In genomic region chr5:114951279-114951880, GRCm38 (mm10) we compare ENCODE assay signal across 20 mouse cellular contexts. TPM values are rescaled to one million over a fixed set of nuclear protein-coding genes. Genes with fewer than 3 reads are reported as not detected.
DNase-seq lines count a peak whose midpoint lies in the region; ATAC-seq and TF ChIP-seq lines count a peak whose summit lies in the region.
"Had no signal": no experiment of that assay in that cellular context is flagged by ENCODE, and none has a peak within 500 bp of the region (broad histone marks: within the 10 kb centered on the region; RNA-seq: fewer than 3 reads in every experiment).

No protein-coding gene starts in this region.

- H3K79me2 ChIP-seq in liver, adult 2 months (ENCODE audit: control insufficient read depth, insufficient read depth, low read length) = no peaks in the 10 kb centered on the region

- no peak for TF ChIP-seq CTCF in liver, adult 2 months (IDR thresholded peaks at IDR 0.05; ENCODE audit: low read depth, low read length)

- TF ChIP-seq POLR2A in liver, adult 2 months (IDR thresholded peaks at IDR 0.05; ENCODE audit: extremely low read depth, insufficient read depth, low read length) = no peak

- H3K27ac ChIP-seq in heart, embryonic 16.5 days (ENCODE audit: low read length) = no peak overlapping the region
- peak overlapping the region; percentile 8 for H3K27ac ChIP-seq in liver, adult 2 months (replicated peaks; ENCODE audit: insufficient read depth, low read depth, low read length)
- no peak overlapping the region for H3K27ac ChIP-seq in intestine, embryonic 16.5 days (ENCODE audit: low read length)
- H3K27ac ChIP-seq in liver, embryonic 16.5 days (ENCODE audit: low read length) = no peak overlapping the region
- H3K27ac ChIP-seq: embryonic facial prominence, embryonic 15.5 days; heart, embryonic 10.5 days; limb, embryonic 15.5 days had no signal

- 77% methylated on average over 21 of the region's 21 CpGs for WGBS in heart, embryonic 16.5 days
- 27% methylated on average over 21 of the region's 21 CpGs for WGBS in liver, adult 2 months
- WGBS in intestine, embryonic 16.5 days = 81% methylated on average over 21 of the region's 21 CpGs
- 71% methylated on average over 21 of the region's 21 CpGs for WGBS in liver, embryonic 16.5 days (ENCODE audit: insufficient replicate concordance)

- H3K9ac ChIP-seq in heart, embryonic 16.5 days (ENCODE audit: low read length) = no peak overlapping the region
- no peak overlapping the region for H3K9ac ChIP-seq in liver, adult 2 months (ENCODE audit: low read depth, low read length)
- H3K9ac ChIP-seq in intestine, embryonic 16.5 days (ENCODE audit: low read depth, low read length) = no peak overlapping the region
- no peak overlapping the region for H3K9ac ChIP-seq in liver, embryonic 16.5 days (ENCODE audit: low read depth, low read length)
- H3K9ac ChIP-seq: embryonic facial prominence, embryonic 15.5 days; limb, embryonic 15.5 days had no signal

- H3K9me3 ChIP-seq in heart, embryonic 16.5 days (replicated peaks; ENCODE audit: control insufficient read depth, low read length) = no peaks in the 10 kb centered on the region
- no peaks in the 10 kb centered on the region for H3K9me3 ChIP-seq in intestine, embryonic 16.5 days (ENCODE audit: control insufficient read depth, low read length)
- H3K9me3 ChIP-seq in liver, embryonic 16.5 days (replicated peaks; ENCODE audit: control insufficient read depth, low read length) = no peaks in the 10 kb centered on the region
- H3K9me3 ChIP-seq: embryonic facial prominence, embryonic 15.5 days; heart, embryonic 10.5 days; limb, embryonic 15.5 days had no signal

- no peak for DNase-seq in heart, adult 18-20 months
- peak; percentile 93 for DNase-seq in liver, adult 2 months (ENCODE audit: extremely low read depth, low read depth, low spot score)
- DNase-seq in liver = no peak
- DNase-seq in adrenal gland, postnatal 14 days = no peak
- DNase-seq: adrenal gland, postnatal 10 days; B cell, adult 2 months; cerebellum, adult 8-10 months; gastrocnemius, postnatal 36 days; lung, postnatal 14 days; spleen, adult 18-20 months; thymus, adult 18-20 months had no signal

- no peak overlapping the region for H3K4me3 ChIP-seq in heart, embryonic 16.5 days (ENCODE audit: low read length)
- H3K4me3 ChIP-seq in liver, adult 2 months (ENCODE audit: insufficient read depth, low read depth, low read length) = no peak overlapping the region
- H3K4me3 ChIP-seq in intestine, embryonic 16.5 days (ENCODE audit: low read length) = no peak overlapping the region
- H3K4me3 ChIP-seq in liver, embryonic 16.5 days (ENCODE audit: low read depth, low read length) = no peak overlapping the region
- H3K4me3 ChIP-seq: embryonic facial prominence, embryonic 15.5 days; heart, embryonic 10.5 days; limb, embryonic 15.5 days had no signal

- no peaks in the 10 kb centered on the region; the same call in 1 of the 2 replicates for H3K27me3 ChIP-seq in heart, embryonic 16.5 days (ENCODE audit: control insufficient read depth, insufficient read depth, low read length)
- H3K27me3 ChIP-seq in liver, adult 2 months (ENCODE audit: control insufficient read depth, insufficient read depth, low read length) = no peaks in the 10 kb centered on the region
- no peaks in the 10 kb centered on the region for H3K27me3 ChIP-seq in intestine, embryonic 16.5 days (replicated peaks; ENCODE audit: control insufficient read depth, insufficient read depth, low read length)
- H3K27me3 ChIP-seq in liver, embryonic 16.5 days (ENCODE audit: control insufficient read depth, insufficient read depth, low read depth, low read length) = no peaks in the 10 kb centered on the region
- H3K27me3 ChIP-seq: embryonic facial prominence, embryonic 15.5 days; limb, embryonic 15.5 days had no signal

- 0 out of 2 replicates have a peak, but pooled peaks have one; percentile 12 for ATAC-seq in heart, embryonic 16.5 days (replicated peaks; ENCODE audit: extremely low read depth, insufficient read depth, low FRiP score)
- ATAC-seq in intestine, embryonic 16.5 days = peak; percentile 31
- ATAC-seq in liver, embryonic 16.5 days (ENCODE audit: low read depth) = peak; percentile 66

- no peak overlapping the region for H3K4me2 ChIP-seq in heart, embryonic 16.5 days (ENCODE audit: low read depth, low read length)
- no peak overlapping the region for H3K4me2 ChIP-seq in intestine, embryonic 16.5 days (ENCODE audit: low read depth, low read length)
- no peak overlapping the region for H3K4me2 ChIP-seq in liver, embryonic 16.5 days (ENCODE audit: low read depth, low read length)
- H3K4me2 ChIP-seq: embryonic facial prominence, embryonic 15.5 days; limb, embryonic 15.5 days had no signal

- H3K4me1 ChIP-seq in heart, embryonic 16.5 days (ENCODE audit: control insufficient read depth, insufficient read depth, low read length) = peaks cover 9% of the 10 kb centered on the region
- peaks cover 14% of the 10 kb centered on the region for H3K4me1 ChIP-seq in liver, adult 2 months (ENCODE audit: control insufficient read depth, insufficient read depth, low read length)
- peaks cover 9% of the 10 kb centered on the region for H3K4me1 ChIP-seq in intestine, embryonic 16.5 days (ENCODE audit: control insufficient read depth, insufficient read depth, low read length)
- peaks cover 3% of the 10 kb centered on the region; the same call in 1 of the 2 replicates for H3K4me1 ChIP-seq in liver, embryonic 16.5 days (ENCODE audit: control insufficient read depth, low read depth, low read length)

- peaks cover 17% of the 10 kb centered on the region for H3K36me3 ChIP-seq in heart, embryonic 16.5 days (ENCODE audit: control insufficient read depth, insufficient read depth)
- H3K36me3 ChIP-seq in liver, adult 2 months (ENCODE audit: control insufficient read depth, insufficient read depth, low read length) = peaks cover 13% of the 10 kb centered on the region; the same call in 1 of the 2 replicates
- H3K36me3 ChIP-seq in intestine, embryonic 16.5 days (ENCODE audit: control insufficient read depth, insufficient read depth, low read length) = peaks cover 2% of the 10 kb centered on the region
- no peaks in the 10 kb centered on the region for H3K36me3 ChIP-seq in liver, embryonic 16.5 days (ENCODE audit: control insufficient read depth, insufficient read depth)

RNA-seq across cellular contexts. Expression of gene 2210016L21Rik, which starts 9.4 kb away (rescaled TPM):
- polyA plus RNA-seq in heart, embryonic 16.5 days (2015; fragmentation: Nextera tagmentation; extraction: Ambion mirVana) = 32.6 and 37.1 TPM in 2 replicates
- total RNA-seq in heart, adult 18-20 months (2021) = 10 to 100 TPM; 25.3 to 28.0 TPM
- 3.0 and 5.2 TPM in 2 replicates for total RNA-seq in liver, adult 2 months (2014; rRNA removed)
- 5.2 and 6.1 TPM in 2 replicates for polyA plus RNA-seq in liver, adult 2 months (2012; rRNA removed)
- polyA plus RNA-seq in intestine, embryonic 16.5 days (2015; fragmentation: Nextera tagmentation; extraction: Ambion mirVana) = 49.1 and 53.3 TPM in 2 replicates
- 9.8 and 10.2 TPM in 2 replicates for polyA plus RNA-seq in liver, embryonic 16.5 days (2015; fragmentation: Nextera tagmentation; extraction: Ambion mirVana)
- 36.2 and 36.3 TPM in 2 replicates for total RNA-seq in adrenal gland, postnatal 14 days (2021)

RNA-seq across cellular contexts. Expression of gene Hnf1a, which starts 19.5 kb away (rescaled TPM):
- polyA plus RNA-seq in heart, embryonic 16.5 days (2015; fragmentation: Nextera tagmentation; extraction: Ambion mirVana) = 0.22 and 0.46 TPM in 2 replicates
- total RNA-seq in heart, adult 18-20 months (2021) = not detected
- 6.1 and 9.3 TPM in 2 replicates for total RNA-seq in liver, adult 2 months (2014; rRNA removed)
- polyA plus RNA-seq in liver, adult 2 months (2012; rRNA removed) = 13.5 and 19.2 TPM in 2 replicates
- polyA plus RNA-seq in intestine, embryonic 16.5 days (2015; fragmentation: Nextera tagmentation; extraction: Ambion mirVana) = 16.1 and 21.7 TPM in 2 replicates
- polyA plus RNA-seq in liver, embryonic 16.5 days (2015; fragmentation: Nextera tagmentation; extraction: Ambion mirVana) = 4.1 and 4.7 TPM in 2 replicates
- 0.26 and 2.0 TPM in 2 replicates for total RNA-seq in adrenal gland, postnatal 14 days (2021)
- total RNA-seq: gastrocnemius, postnatal 36 days; heart, postnatal 25 days; layer of hippocampus, postnatal 10 days had no signal
- polyA plus RNA-seq: forebrain, embryonic 11.5 days; limb, embryonic 15.5 days had no signal

RNA-seq across cellular contexts. Expression of gene Oasl1, which starts 28.3 kb away (rescaled TPM):
- 0.89 and 1.4 TPM in 2 replicates for polyA plus RNA-seq in heart, embryonic 16.5 days (2015; fragmentation: Nextera tagmentation; extraction: Ambion mirVana)
- under 1 TPM; 0.39 to 0.82 TPM for total RNA-seq in heart, adult 18-20 months (2021)
- 5.8 and 6.6 TPM in 2 replicates for total RNA-seq in liver, adult 2 months (2014; rRNA removed)
- 15.4 and 16.8 TPM in 2 replicates for polyA plus RNA-seq in liver, adult 2 months (2012; rRNA removed)
- 1.3 and 2.1 TPM in 2 replicates for polyA plus RNA-seq in intestine, embryonic 16.5 days (2015; fragmentation: Nextera tagmentation; extraction: Ambion mirVana)
- polyA plus RNA-seq in liver, embryonic 16.5 days (2015; fragmentation: Nextera tagmentation; extraction: Ambion mirVana) = 0.26 and 0.61 TPM in 2 replicates
- 0.83 and 1.5 TPM in 2 replicates for total RNA-seq in adrenal gland, postnatal 14 days (2021)
- polyA plus RNA-seq: heart, embryonic 10.5 days had no signal

RNA-seq across cellular contexts. Expression of gene Oasl2, which starts 54.6 kb away (rescaled TPM):
- 15.4 and 26.9 TPM in 2 replicates for polyA plus RNA-seq in heart, embryonic 16.5 days (2015; fragmentation: Nextera tagmentation; extraction: Ambion mirVana)
- 1 to 10 TPM; 5.0 TPM for total RNA-seq in heart, adult 18-20 months (2021)
- total RNA-seq in liver, adult 2 months (2014; rRNA removed) = 4.1 and 6.3 TPM in 2 replicates
- 1.5 and 4.2 TPM in 2 replicates for polyA plus RNA-seq in liver, adult 2 months (2012; rRNA removed)
- polyA plus RNA-seq in intestine, embryonic 16.5 days (2015; fragmentation: Nextera tagmentation; extraction: Ambion mirVana) = 6.0 and 7.4 TPM in 2 replicates
- 2.2 and 2.6 TPM in 2 replicates for polyA plus RNA-seq in liver, embryonic 16.5 days (2015; fragmentation: Nextera tagmentation; extraction: Ambion mirVana)
- 6.5 and 7.7 TPM in 2 replicates for total RNA-seq in adrenal gland, postnatal 14 days (2021)

RNA-seq across cellular contexts. Expression of gene Sppl3, which starts 59.6 kb away (rescaled TPM):
- 6.8 and 7.3 TPM in 2 replicates for polyA plus RNA-seq in heart, embryonic 16.5 days (2015; fragmentation: Nextera tagmentation; extraction: Ambion mirVana)
- total RNA-seq in heart, adult 18-20 months (2021) = 10 to 100 TPM; 30.1 to 32.2 TPM
- total RNA-seq in liver, adult 2 months (2014; rRNA removed) = 8.7 and 13.1 TPM in 2 replicates
- polyA plus RNA-seq in liver, adult 2 months (2012; rRNA removed) = 23.7 and 24.0 TPM in 2 replicates
- polyA plus RNA-seq in intestine, embryonic 16.5 days (2015; fragmentation: Nextera tagmentation; extraction: Ambion mirVana) = 8.1 and 8.6 TPM in 2 replicates
- 3.2 and 3.3 TPM in 2 replicates for polyA plus RNA-seq in liver, embryonic 16.5 days (2015; fragmentation: Nextera tagmentation; extraction: Ambion mirVana)
- total RNA-seq in adrenal gland, postnatal 14 days (2021) = 54.8 and 59.2 TPM in 2 replicates

Comparison
In these comparisons a context has a peak if more than half of its experiments do, and no peak if none do; other contexts are left out.
1. ATAC-seq: peak in every context shown above with its lines; median percentile 66 in liver, embryonic 16.5 days; 31 in intestine, embryonic 16.5 days; 12 in heart, embryonic 16.5 days.